Mouse (Mus musculus) granulocyte monocyte progenitor cell, adult 5-6 weeks (primary cell): Measurements from ENCODE around the gene Ptpro. TPM values are rescaled to one million over a fixed set of nuclear protein-coding genes. Genes with fewer than 3 reads are reported as not detected.
"Not testable (repeated sequence)": the region's sequence is repeated elsewhere in the genome, so short reads cannot be mapped to it uniquely, and the experiment has no call there.

Experiments
- ATAC-seq: replicated peaks from 2 replicates; pipeline ENCODE4 v1.8.0; 2016; ENCODE audit warnings: mild to moderate bottlenecking, moderate TSS enrichment, inconsistent platforms; ENCODE audit not compliant: poor library complexity, severe bottlenecking
- total RNA-seq, 2 experiments: library from RNA; stranded (forward) in 1 of 2; stranded (reverse) in 1 of 2; fragments of 200-712, 200-1000 nt in 1 of 2; fragments of >200 nt in 1 of 2; fragmentation: Nextera tagmentation in 1 of 2; gene quantifications; 2 replicates each; pipeline ENCODE4 v1.2.3; 2014 to 2017

Gene Ptpro
- total RNA-seq, 2 experiments from 2014 or later, result 3.5 to 4.4 TPM

DNA sequence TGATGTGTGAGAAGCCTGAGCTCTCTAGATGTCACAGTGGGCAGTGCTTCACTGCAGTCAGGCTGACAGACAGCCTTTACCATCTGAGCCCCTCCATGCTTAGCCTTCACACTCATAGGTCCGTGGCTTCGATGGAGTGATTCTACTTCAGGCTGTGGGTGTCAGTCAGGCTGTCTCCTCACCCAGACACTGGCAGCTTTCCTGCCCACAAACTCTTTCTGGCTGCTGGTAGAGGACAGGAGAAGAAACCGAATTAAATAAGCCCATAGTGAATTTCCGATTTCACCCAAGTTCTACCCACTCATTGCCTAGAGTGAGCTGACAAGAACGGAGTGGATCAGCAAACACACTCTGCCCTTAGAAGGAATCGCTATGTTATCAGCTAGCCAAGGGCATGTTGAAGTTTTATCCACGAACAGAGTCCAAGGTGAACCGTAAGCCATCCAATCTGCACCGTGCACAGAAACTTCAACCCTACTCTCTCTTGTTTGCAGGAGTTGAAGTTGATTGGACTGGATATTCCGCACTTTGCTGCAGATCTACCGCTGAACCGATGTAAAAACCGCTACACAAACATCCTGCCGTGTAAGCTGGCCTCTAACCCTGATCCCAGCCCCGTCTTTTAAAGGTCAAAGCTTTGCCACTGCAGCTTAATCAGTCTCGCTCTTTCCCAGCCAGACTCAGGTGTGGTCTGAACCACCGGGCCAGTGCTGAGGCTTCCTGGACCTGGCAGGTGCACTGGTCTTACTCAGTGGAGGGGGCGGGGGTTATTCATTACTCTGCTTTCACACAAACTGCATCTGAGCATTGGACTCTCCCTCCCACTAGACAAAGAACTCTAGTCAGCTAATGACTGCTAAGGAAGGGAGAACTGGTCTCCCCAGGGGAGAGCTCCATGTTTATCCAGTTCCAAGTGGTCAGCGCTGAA is 188.7 kb downstream of the Ptpro start:
- ATAC-seq, result no peak

- no peak for ATAC-seq
Measured at GRCm38 (mm10) chr6:137443089-137443488, 191.0 kb downstream of the Ptpro start.

- ATAC-seq, result not testable (repeated sequence)
Measured at GRCm38 (mm10) chr6:137446116-137446515, 194.0 kb downstream of the Ptpro start.

DNA sequence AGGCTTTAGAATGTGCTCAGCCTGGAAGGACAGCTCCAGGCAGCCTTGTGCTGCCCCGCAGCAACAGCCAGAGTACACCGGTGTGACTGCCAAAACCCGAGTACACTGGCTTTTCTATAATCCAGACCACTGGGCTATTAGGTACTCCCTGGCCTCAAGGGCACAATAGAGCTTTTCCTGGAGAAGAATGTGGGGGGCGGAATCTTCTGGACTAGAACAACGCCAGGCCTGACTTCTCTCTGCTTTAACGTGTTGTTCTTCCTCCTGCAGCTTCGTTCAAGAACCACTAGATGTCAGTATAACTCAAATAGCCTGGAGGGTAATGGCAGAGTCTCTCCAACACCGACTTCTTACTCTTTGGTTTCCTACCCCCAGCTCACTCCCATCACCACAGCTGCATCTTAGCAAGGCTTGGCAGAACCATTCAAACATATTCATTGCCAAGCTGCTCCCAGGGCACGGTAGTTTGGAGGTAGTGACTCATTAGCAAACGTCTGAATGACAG is 203.5 kb downstream of the Ptpro start:
- peak; percentile 99 for ATAC-seq

- ATAC-seq, result no peak
Measured at GRCm38 (mm10) chr6:137456064-137456463, 203.9 kb downstream of the Ptpro start.

- ATAC-seq, result no peak
Measured at GRCm38 (mm10) chr6:137457210-137457609, 205.1 kb downstream of the Ptpro start.

DNA sequence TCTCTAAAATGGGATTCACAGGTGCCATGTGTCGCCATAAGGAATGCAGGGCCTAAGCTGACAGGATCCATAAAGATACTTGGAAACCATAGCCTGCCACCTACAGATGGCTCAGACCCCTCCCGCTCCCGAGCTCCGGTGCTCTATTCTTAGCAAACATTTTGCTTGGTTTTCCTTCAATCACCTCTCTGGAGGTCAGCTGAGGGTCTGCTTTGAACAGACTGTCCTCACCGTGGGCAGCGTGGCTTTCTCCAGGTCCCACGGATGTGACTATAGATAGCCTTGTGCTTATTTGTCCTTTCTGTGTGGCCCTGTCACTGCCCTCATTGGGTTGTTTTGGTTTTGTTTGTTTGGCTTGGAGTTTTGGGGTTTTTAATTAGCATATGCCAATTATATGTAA is 206.0 kb downstream of the Ptpro start:
- no peak for ATAC-seq

GRCm38 (mm10) chr6:137463771-137464170 is 211.7 kb downstream of the Ptpro start:
- ATAC-seq, result no peak

- no peak for ATAC-seq
Measured at GRCm38 (mm10) chr6:137465253-137465652, 213.1 kb downstream of the Ptpro start.

GRCm38 (mm10) chr6:137466256-137466655 is 214.1 kb downstream of the Ptpro start:
- no peak for ATAC-seq

- no peak for ATAC-seq
Measured at GRCm38 (mm10) chr6:137467696-137468095, 215.6 kb downstream of the Ptpro start.

- ATAC-seq, result no peak
Measured at GRCm38 (mm10) chr6:137469541-137469940, 217.4 kb downstream of the Ptpro start.

DNA sequence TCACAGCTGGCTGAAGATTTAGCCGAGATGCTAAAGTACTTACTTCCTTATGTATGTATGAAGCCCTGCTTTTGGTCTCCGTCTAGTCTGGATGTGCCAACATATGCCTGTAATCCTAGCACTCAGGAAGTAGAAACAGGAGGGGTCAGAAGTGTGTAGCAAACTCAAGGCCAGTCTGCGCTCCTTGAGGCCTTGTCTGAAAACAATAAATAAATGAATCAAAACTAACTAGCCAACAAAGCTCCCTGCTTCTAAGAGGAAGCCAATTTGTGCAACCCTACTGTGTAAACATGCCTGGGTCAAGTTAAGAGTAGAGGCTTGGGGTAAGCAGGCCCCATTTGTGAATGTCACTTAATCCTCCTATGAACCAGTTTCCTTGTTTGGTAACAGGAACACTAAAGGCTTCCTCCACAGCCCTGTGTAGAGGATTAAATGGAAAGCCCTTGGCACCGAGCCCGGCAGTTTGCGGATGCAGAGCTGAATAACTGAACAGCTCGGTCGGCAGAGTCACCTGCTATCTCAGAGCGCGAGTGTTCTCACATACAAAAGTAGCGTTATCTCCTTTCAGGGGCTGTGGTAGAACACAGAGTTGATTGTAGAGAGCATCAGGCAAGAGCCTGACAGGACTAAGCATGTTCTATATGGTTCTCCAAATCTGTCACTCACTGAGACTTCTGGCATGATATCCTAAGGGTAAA is 218.9 kb downstream of the Ptpro start:
- ATAC-seq, result peak; percentile 84

GRCm38 (mm10) chr6:137472129-137472528 is 220.0 kb downstream of the Ptpro start:
- no peak for ATAC-seq

DNA sequence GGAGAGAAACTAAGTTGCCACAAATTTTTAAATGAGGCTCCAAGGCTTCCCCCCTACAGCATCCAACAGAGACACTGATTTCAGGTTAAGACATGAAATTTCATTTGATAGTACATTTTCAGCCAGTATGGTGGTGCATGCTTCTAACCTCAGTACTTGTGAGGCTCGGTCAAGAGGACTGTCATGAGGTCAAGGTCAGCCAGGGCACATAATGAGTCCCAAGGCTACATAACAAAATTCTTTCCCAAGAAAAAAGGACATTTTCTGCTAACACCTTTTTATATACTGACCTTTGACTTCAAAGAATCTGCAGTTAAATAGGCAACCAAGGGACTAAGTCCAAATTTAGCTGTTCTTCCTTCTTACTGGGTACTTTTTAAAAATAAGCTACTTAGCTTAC is 221.3 kb downstream of the Ptpro start:
- ATAC-seq, result no peak

DNA sequence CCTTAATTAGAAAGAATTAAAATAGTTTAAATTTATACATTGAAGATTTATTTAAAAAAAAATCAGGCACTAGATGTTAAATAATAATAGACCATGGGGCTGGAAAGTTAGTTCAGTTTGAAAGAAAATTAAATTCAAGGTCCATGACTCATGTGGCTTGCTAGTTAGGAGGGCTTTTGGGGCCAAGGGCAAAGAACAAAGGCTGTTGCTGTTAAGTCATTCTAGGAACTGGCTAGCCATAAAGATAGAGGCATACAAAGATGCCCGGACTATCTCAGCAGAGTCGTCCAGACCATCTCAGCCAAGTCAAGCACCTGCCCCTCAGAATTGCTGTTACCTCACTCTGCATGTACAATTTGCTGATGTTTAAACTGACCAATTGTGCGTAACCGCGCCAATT is 223.6 kb downstream of the Ptpro start:
- ATAC-seq, result not testable (repeated sequence)

GRCm38 (mm10) chr6:137482891-137483290 is 230.8 kb downstream of the Ptpro start:
- no peak for ATAC-seq

DNA sequence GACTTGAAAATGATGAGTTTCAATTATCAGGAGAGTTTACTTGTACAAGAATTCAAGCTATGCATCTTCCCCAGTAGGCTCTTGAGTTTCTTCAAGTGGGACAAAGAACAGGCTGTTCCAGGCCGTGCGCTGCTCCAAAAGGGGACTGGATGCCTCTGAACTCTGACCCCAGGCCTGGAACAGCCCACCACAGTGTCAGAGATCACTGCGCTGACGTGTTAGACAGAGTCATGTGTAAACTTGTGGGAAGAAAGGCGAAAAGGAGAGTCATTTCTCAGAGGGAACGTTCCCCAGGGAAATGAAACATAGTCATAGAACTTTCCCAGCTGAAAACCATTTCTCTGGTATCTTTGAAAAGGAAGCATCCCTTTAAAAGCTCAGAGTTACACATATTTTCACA is 235.3 kb downstream of the Ptpro start:
- no peak for ATAC-seq

- ATAC-seq, result no peak
Measured at GRCm38 (mm10) chr6:137490115-137490514, 238.0 kb downstream of the Ptpro start.

- ATAC-seq, result no peak
Measured at GRCm38 (mm10) chr6:137491659-137492058, 239.5 kb downstream of the Ptpro start.

GRCm38 (mm10) chr6:137492582-137492981 is 240.5 kb downstream of the Ptpro start:
- ATAC-seq, result no peak
